Mouse (Mus musculus): ENCODE results near the gene Stk17b. TPM values are rescaled to one million over a fixed set of nuclear protein-coding genes. Genes with fewer than 3 reads are reported as not detected.
A peak's percentile ranks its signal among the peaks of the same experiment; 100 is the strongest.

Stk17b gene
- 19.9 and 33.1 TPM in 2 replicates for polyA plus RNA-seq (2011; ENCODE audit: insufficient read depth, insufficient read length, low replicate concordance, missing spikeins)

DNA sequence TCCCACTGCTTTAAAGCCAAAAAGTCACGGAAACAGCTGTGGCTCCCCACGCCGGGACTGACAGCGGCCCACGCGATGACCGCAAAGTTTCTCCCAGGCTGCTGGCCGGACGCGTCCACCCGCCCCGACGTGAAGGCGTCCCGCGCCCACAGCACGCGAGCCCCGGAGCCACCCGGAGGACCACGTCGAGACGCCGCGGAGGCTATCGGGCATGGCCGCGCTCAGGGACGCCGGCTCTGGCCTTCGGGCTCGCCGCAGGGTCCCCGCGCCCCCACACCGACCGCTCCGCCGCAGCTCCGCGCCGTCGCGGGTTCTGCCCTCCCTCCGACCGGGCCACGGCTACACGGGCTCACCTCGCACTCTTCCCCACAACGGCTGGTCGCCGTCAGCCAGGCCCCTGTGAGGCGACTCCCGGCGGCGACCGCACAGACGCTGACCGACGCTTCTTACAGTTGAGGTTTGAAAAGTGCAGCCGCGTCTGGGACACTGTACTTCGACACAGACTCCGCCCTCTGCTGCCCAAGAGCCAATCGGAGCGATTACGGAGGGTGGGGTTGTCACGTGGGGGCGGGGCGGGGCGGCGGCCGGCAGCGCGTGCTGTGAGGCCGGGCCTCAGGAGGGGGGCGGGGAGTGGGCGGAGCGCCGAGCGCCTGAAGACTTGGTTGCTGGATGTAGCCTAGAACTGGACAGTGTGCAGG is at the start of gene Stk17b:
TSS of gene Stk17b (minus strand) at position 504 of the 698 bp plus-strand sequence.
- TF ChIP-seq CTCF (IDR thresholded peaks at IDR 0.05; ENCODE audit: control insufficient read depth, insufficient read depth, low read length) (no peak), POLR2A (IDR thresholded peaks at IDR 0.05; ENCODE audit: borderline replicate concordance, control insufficient read depth, low read depth, low read length) (peak; percentile 99)
- Histone ChIP-seq H3K4me1 (ENCODE audit: control insufficient read depth, insufficient read depth, low read length) (no peaks in the 10 kb centered on the region), H3K27ac (ENCODE audit: control insufficient read depth, insufficient read depth, low read depth, low read length, poor library complexity) (peak within 1 kb of the TSS; percentile 100), H3K4me3 (replicated peaks; ENCODE audit: control insufficient read depth, low read depth, low read length) (peak within 1 kb of the TSS; percentile 92)
- WGBS: under 1% methylated on average over 79 of the region's 81 CpGs

DNA sequence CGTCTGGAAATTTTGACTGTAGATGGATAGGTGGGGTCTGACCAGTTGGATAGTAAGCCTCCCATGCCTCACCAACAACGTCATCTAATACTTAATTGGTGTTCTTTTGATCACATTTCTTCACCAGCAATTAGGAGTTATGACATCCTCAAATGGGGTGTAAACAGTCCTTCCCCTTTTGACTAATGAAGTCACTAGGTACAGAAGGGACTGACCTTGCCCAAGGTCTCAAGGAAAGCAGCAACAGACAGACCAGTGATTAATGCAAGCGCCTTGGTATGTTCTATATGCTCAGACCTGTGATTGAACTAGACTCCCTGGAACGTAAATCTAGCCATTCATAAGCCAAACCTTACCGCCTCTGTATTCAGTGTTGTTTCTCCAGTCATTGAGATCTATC is 45.3 kb upstream of the Stk17b start:
- no peak for TF ChIP-seq POLR2A (IDR thresholded peaks at IDR 0.05; ENCODE audit: borderline replicate concordance, control insufficient read depth, low read depth, low read length)
- no peak for TF ChIP-seq CTCF (IDR thresholded peaks at IDR 0.05; ENCODE audit: control insufficient read depth, insufficient read depth, low read length)
- 74% methylated on average over 5 of the region's 5 CpGs for WGBS
- Histone ChIP-seq H3K27ac (ENCODE audit: control insufficient read depth, insufficient read depth, low read depth, low read length, poor library complexity) (no peak overlapping the region; the same call in 1 of the 2 replicates), H3K4me1 (ENCODE audit: control insufficient read depth, insufficient read depth, low read length) (peaks cover 1% of the 10 kb centered on the region; the same call in 1 of the 2 replicates), H3K4me3 (replicated peaks; ENCODE audit: control insufficient read depth, low read depth, low read length) (no peak overlapping the region)

- no peak overlapping the region for H3K27ac ChIP-seq (ENCODE audit: control insufficient read depth, insufficient read depth, low read depth, low read length, poor library complexity)
- TF ChIP-seq CTCF (IDR thresholded peaks at IDR 0.05; ENCODE audit: control insufficient read depth, insufficient read depth, low read length) (no peak), POLR2A (IDR thresholded peaks at IDR 0.05; ENCODE audit: borderline replicate concordance, control insufficient read depth, low read depth, low read length) (no peak)
- peaks cover 1% of the 10 kb centered on the region; the same call in 1 of the 2 replicates for H3K4me1 ChIP-seq (ENCODE audit: control insufficient read depth, insufficient read depth, low read length)
- WGBS: 86% methylated on average over 9 of the region's 9 CpGs
- H3K4me3 ChIP-seq (replicated peaks; ENCODE audit: control insufficient read depth, low read depth, low read length): no peak overlapping the region
These were observed 44.1 kb upstream of the Stk17b start for GRCm38 (mm10) chr1:53829089-53829488.

- peaks cover 1% of the 10 kb centered on the region; the same call in 1 of the 2 replicates for H3K4me1 ChIP-seq (ENCODE audit: control insufficient read depth, insufficient read depth, low read length)
- TF ChIP-seq CTCF (IDR thresholded peaks at IDR 0.05; ENCODE audit: control insufficient read depth, insufficient read depth, low read length): no peak
- peak overlapping the region; percentile 95; the same call in 1 of the 2 replicates for H3K27ac ChIP-seq (ENCODE audit: control insufficient read depth, insufficient read depth, low read depth, low read length, poor library complexity)
- 59% methylated on average over 9 of the region's 9 CpGs for WGBS
- no peak overlapping the region for H3K4me3 ChIP-seq (replicated peaks; ENCODE audit: control insufficient read depth, low read depth, low read length)
These were observed 39.7 kb upstream of the Stk17b start for GRCm38 (mm10) chr1:53824446-53825337.

- WGBS: 3% methylated on average over 10 of the region's 10 CpGs
- peak overlapping the region; percentile 95 for H3K27ac ChIP-seq (ENCODE audit: control insufficient read depth, insufficient read depth, low read depth, low read length, poor library complexity)
These were observed 38.8 kb upstream of the Stk17b start for GRCm38 (mm10) chr1:53823687-53824445.

DNA sequence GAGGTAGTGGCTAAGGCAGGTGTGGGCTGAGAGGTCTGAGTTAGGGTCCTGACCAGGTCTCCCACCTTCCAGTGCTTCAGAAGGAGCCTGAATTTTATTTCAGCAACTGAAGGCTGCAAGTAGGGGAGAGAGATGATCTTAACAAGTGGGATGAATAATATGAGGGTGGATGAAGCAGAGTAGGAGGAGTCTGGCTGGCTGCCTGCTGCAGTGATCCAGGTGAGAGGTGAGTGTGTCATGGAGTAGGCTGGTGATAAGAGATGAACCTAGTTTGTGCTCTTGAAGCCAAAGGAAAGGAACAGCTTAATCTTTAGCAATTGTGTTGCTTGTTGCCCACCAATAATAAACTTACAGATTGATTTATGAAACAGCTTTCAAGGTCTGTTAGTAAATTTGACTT is 37.0 kb upstream of the Stk17b start:
- no peak overlapping the region for H3K27ac ChIP-seq (ENCODE audit: control insufficient read depth, insufficient read depth, low read depth, low read length, poor library complexity)
- peaks cover 1% of the 10 kb centered on the region; the same call in 1 of the 2 replicates for H3K4me1 ChIP-seq (ENCODE audit: control insufficient read depth, insufficient read depth, low read length)
- TF ChIP-seq CTCF (IDR thresholded peaks at IDR 0.05; ENCODE audit: control insufficient read depth, insufficient read depth, low read length) (no peak), POLR2A (IDR thresholded peaks at IDR 0.05; ENCODE audit: borderline replicate concordance, control insufficient read depth, low read depth, low read length) (no peak)
- H3K4me3 ChIP-seq (replicated peaks; ENCODE audit: control insufficient read depth, low read depth, low read length): no peak overlapping the region

More at GRCm38 (mm10) chr1:53823687-53824445, 38.8 kb upstream of the Stk17b start:
- TF ChIP-seq CTCF (IDR thresholded peaks at IDR 0.05; ENCODE audit: control insufficient read depth, insufficient read depth, low read length) (no peak), POLR2A (IDR thresholded peaks at IDR 0.05; ENCODE audit: borderline replicate concordance, control insufficient read depth, low read depth, low read length) (no peak)
- Histone ChIP-seq H3K4me3 (replicated peaks; ENCODE audit: control insufficient read depth, low read depth, low read length) (peak overlapping the region; percentile 52), H3K4me1 (ENCODE audit: control insufficient read depth, insufficient read depth, low read length) (peaks cover 1% of the 10 kb centered on the region; the same call in 1 of the 2 replicates)

DNA sequence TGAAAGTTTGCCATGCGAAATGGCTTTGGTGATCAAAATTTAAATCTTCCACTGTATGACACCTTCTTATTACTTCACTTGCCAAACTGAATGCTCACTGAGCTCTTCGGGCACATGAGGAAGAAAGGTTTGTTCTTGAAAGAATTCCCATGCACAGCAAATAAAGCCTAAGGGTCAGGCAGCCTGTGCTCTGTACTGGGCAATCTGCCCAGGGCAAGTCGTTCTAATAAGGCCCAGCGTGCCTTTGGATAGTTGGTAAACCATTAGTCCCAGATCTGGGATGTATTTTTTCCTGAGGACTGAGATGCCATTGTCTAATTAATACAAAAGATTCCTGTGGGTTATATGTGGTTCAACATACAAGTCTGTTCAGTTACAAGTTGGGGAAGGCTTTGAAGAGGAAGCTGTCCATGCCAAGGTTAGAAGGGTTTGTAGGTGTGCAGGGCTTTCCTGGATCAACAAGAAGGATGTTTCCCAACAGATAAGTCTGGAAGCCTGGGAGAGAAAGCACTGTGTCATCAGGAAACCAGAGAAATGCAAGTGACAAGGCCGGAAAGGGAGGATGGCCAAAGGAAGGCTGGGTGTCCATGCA is 35.1 kb upstream of the Stk17b start:
- Histone ChIP-seq H3K4me1 (ENCODE audit: control insufficient read depth, insufficient read depth, low read length) (peaks cover 1% of the 10 kb centered on the region; the same call in 1 of the 2 replicates), H3K27ac (ENCODE audit: control insufficient read depth, insufficient read depth, low read depth, low read length, poor library complexity) (no peak overlapping the region), H3K4me3 (replicated peaks; ENCODE audit: control insufficient read depth, low read depth, low read length) (no peak overlapping the region)
- TF ChIP-seq CTCF (IDR thresholded peaks at IDR 0.05; ENCODE audit: control insufficient read depth, insufficient read depth, low read length) (no peak), POLR2A (IDR thresholded peaks at IDR 0.05; ENCODE audit: borderline replicate concordance, control insufficient read depth, low read depth, low read length) (no peak)
- WGBS: 64% methylated on average over 5 of the region's 5 CpGs
